Mouse (Mus musculus) forebrain, postnatal 0 days (tissue): ENCODE measurements around the gene 1700022I11Rik. TPM values are rescaled to one million over a fixed set of nuclear protein-coding genes. Genes with fewer than 3 reads are reported as not detected.
A peak's percentile ranks its signal among the peaks of the same experiment; 100 is the strongest.

Source experiments
- ATAC-seq: fragments of 200-750 bp; cut with Nextera tagmentation; 2 replicates; pipeline ENCODE4 v1.8.0; 2017; ENCODE audit warnings: mild to moderate bottlenecking, moderate library complexity
- DNase-seq: peaks from one replicate; pipeline ENCODE4 v3.0.0-alpha.2; 2015
- H3K27ac ChIP-seq: fragments of 300-500 bp; sonication (generic); 2 replicates; pipeline ENCODE4 v1.5.1; 2014; ENCODE audit warnings: low read depth, mild to moderate bottlenecking, antibody characterized with exemption, low read length, moderate library complexity, mixed read lengths
- H3K27me3 ChIP-seq: fragments of 300-500 bp; sonication (generic); 2 replicates; pipeline ENCODE4 v1.6.1; 2014; ENCODE audit warnings: mild to moderate bottlenecking, low read length, mixed read lengths; ENCODE audit not compliant: insufficient read depth
- H3K36me3 ChIP-seq: fragments of 300-500 bp; sonication (generic); 2 replicates; pipeline ENCODE4 v1.6.1; 2014; ENCODE audit warnings: mild to moderate bottlenecking, moderate library complexity; ENCODE audit not compliant: insufficient read depth
- H3K4me1 ChIP-seq: fragments of 300-500 bp; sonication (generic); 2 replicates; pipeline ENCODE4 v1.6.1; 2014; ENCODE audit warnings: antibody characterized with exemption; ENCODE audit not compliant: insufficient read depth
- H3K4me2 ChIP-seq: fragments of 300-500 bp; sonication (generic); 2 replicates; pipeline ENCODE4 v1.6.1; 2014; ENCODE audit warnings: low read depth, mild to moderate bottlenecking, moderate library complexity
- H3K4me3 ChIP-seq: fragments of 300-500 bp; sonication (generic); 2 replicates; pipeline ENCODE4 v1.5.1; 2014; ENCODE audit warnings: low read depth, low read length, mixed read lengths
- H3K9ac ChIP-seq: fragments of 300-500 bp; sonication (generic); 2 replicates; pipeline ENCODE4 v1.6.1; 2014; ENCODE audit warnings: mild to moderate bottlenecking
- H3K9me3 ChIP-seq: fragments of 300-500 bp; sonication (generic); 2 replicates; pipeline ENCODE4 v1.6.1; 2016; ENCODE audit warnings: low read length
- CTCF ChIP-seq: sonication (generic); IDR thresholded peaks from 2 replicates; pipeline ENCODE4 v1.5.1; 2016; ENCODE audit warnings: antibody characterized with exemption, control low read depth, low read depth
- WGBS: fragments of 180-500 bp; shearing (Covaris S2); extraction: QIAGEN DNeasy Blood & Tissue Kit; methylation state at CpG from one replicate; pipeline ENCODE4 v1.1.7; 2014; 5-methylcytosine and 5-hydroxymethylcytosine counted together
- polyA plus RNA-seq: library from polyadenylated mRNA; unstranded; fragments of >200 nt; fragmentation: Nextera tagmentation; extraction: Ambion mirVana; gene quantifications from 2 replicates; pipeline ENCODE4 v1.2.1, GENCODE M21; 2015
- total RNA-seq: library from RNA; depleted of rRNA; stranded (reverse); fragments of >200 nt; gene quantifications from 2 replicates; pipeline ENCODE4 v1.2.3, GENCODE M21; 2014

The 1700022I11Rik gene
- total and polyA plus RNA-seq, 2 experiments from 2014 or later: 0.63 TPM; not detected in 1

DNA sequence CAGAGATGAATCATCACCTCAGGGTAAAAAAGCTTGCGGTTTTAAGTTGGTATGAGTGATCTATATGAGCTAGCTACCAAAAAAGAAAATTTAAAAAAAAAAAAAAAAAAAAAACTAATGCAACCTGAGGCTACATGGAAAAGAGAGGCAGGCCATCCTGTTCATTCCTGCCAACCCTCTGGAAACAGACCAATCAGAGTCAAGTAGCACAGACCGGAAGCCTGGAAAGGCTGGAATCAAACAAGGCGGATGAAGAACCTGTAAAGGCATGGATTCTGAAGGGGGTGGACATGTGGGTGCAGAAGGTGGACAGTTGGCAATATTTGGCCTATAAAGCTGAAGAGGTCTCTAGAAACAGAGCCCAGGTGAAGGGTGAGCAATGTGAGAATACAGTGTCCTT is 24.0 kb upstream of the 1700022I11Rik start:
- H3K4me1 ChIP-seq: peaks cover 18% of the 10 kb centered on the region
- no peak overlapping the region for H3K4me2 ChIP-seq
- no peak overlapping the region for H3K27ac ChIP-seq
- H3K4me3 ChIP-seq: no peak overlapping the region
- TF ChIP-seq CTCF: no peak
- H3K27me3 ChIP-seq: no peaks in the 10 kb centered on the region
- peaks cover 9% of the 10 kb centered on the region for H3K36me3 ChIP-seq
- WGBS: 76% methylated on average over 3 of the region's 3 CpGs
- no peak overlapping the region for H3K9ac ChIP-seq
- no peak for ATAC-seq
- DNase-seq: no peak
- H3K9me3 ChIP-seq: no peaks in the 10 kb centered on the region

DNA sequence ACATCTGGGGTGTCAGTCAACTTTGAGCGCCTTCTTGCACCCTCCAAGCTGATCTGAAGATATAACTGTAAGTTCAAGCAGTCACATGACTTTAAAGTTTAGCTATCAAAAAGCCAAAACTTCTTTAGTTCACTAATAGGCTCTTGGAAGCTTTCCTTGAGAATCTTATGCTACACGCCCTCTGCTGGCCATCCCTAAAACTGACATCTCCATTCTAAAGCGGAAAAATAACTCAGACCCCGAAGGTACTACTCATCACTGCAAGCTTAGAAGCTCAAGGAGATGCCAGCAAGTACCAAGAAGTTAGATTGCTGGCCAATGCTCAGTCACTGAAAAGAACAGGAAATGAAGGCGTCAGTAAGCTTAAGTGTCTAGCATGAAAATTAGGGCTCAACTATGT is 23.5 kb upstream of the 1700022I11Rik start:
- no peaks in the 10 kb centered on the region for H3K27me3 ChIP-seq
- 4% methylated on average over 5 of the region's 5 CpGs for WGBS
- no peak for ATAC-seq
- no peaks in the 10 kb centered on the region for H3K9me3 ChIP-seq
- peaks cover 18% of the 10 kb centered on the region for H3K4me1 ChIP-seq
- 0 out of 2 replicates have a peak, but pooled peaks cover 5% of the 10 kb centered on the region for H3K36me3 ChIP-seq
- 0 out of 2 replicates have a peak overlapping the region, but pooled peaks have one; percentile 39 for H3K9ac ChIP-seq
- TF ChIP-seq CTCF: peak; percentile 87
- H3K4me2 ChIP-seq: peak overlapping the region; percentile 41
- H3K27ac ChIP-seq: peak overlapping the region; percentile 90
- H3K4me3 ChIP-seq: no peak overlapping the region
- peak; percentile 91 for DNase-seq

DNA sequence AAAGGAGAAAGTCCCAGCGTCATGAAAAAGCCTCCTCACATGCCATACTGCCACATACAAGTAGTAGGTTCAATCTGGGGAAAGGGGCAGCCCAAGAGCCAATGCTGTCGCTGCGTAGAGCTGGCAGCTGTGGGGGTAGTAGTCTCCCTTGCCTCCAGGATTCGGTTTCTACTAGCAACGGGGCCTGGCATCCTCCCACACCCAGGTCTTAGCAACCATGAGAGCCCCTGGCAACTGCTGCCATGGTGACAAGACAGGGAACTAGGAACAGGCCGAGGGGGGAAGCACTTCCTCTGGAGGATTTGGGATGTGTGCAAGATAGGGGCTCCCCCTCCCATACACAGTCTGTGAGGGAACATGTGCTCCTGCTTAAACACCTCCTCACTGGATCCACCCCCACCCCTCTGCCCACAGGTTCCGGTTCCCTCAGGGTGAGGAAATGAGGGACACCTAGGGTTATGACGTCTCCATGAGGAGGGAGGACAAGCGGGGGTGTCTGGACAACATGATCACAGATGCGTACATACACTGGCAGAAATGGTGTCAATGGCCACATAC is 22.6 kb upstream of the 1700022I11Rik start:
- no peaks in the 10 kb centered on the region for H3K27me3 ChIP-seq
- peaks cover 18% of the 10 kb centered on the region for H3K4me1 ChIP-seq
- TF ChIP-seq CTCF: no peak
- H3K9ac ChIP-seq: peak overlapping the region; percentile 39
- peak overlapping the region; percentile 41 for H3K4me2 ChIP-seq
- WGBS: 14% methylated on average over 10 of the region's 10 CpGs
- no peak overlapping the region for H3K4me3 ChIP-seq
- DNase-seq (peak; percentile 97), ATAC-seq (peak; percentile 63)
- H3K27ac ChIP-seq: peak overlapping the region; percentile 90
- H3K36me3 ChIP-seq: 0 out of 2 replicates have a peak, but pooled peaks cover 1% of the 10 kb centered on the region
- no peaks in the 10 kb centered on the region for H3K9me3 ChIP-seq

DNA sequence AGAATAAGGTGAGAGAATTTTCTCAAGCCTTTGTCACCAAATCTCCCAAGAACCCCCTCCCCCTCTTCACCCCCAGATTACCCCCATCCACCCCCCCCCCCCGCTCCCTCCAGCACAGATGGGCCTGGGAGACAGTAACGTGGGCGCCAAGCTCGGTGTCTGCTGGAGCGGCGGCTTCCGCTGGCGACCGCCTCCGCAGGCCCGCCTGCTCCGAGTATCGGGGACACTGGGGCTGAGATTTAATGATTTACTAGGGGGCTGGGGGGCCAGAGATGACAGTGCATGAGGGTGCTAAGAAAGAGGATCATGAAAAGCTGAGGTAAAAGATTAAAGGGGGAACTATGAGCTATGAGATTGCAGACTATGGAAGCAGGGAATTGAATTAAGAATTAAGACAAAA is 20.9 kb upstream of the 1700022I11Rik start:
- peak overlapping the region; percentile 90 for H3K27ac ChIP-seq
- H3K4me1 ChIP-seq: peaks cover 32% of the 10 kb centered on the region
- no peak for TF ChIP-seq CTCF
- no peak overlapping the region for H3K9ac ChIP-seq
- DNase-seq (no peak), ATAC-seq (no peak)
- H3K4me3 ChIP-seq: no peak overlapping the region
- WGBS: 30% methylated on average over 13 of the region's 13 CpGs
- 0 out of 2 replicates have a peak overlapping the region, but pooled peaks have one; percentile 96 for H3K4me2 ChIP-seq
- H3K36me3 ChIP-seq: peaks cover 3% of the 10 kb centered on the region; the same call in 1 of the 2 replicates
- no peaks in the 10 kb centered on the region for H3K9me3 ChIP-seq
- no peaks in the 10 kb centered on the region for H3K27me3 ChIP-seq

DNA sequence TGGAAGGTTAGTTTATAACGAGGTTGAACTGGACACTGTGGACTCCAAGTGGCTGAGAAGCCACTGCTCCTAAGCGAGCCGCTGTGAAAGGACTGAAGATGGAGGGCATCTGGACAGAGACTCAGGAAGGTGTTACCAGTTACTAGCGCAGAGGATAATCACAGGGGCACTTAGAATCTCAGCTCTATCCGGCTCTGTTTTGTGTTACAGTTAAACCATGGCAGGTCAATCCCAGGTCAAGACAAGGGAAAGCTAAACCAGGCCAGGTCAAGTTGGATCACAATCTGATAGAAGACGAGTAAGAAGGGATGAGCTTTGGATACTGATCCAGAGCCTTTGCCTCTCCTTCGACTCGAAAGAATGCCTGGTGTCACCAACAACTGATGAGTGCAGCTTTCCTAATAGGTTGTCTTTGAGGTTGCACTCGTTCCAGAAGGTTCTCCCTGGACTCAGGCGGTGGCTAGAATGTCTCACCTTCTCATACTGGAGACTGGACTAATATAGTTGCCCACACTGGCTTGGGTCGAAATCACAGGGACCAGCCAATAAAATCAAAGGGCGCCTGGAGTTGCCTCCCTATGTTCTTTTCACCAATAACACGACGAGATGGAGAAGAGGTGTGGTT is 20.2 kb upstream of the 1700022I11Rik start:
- H3K27me3 ChIP-seq: no peaks in the 10 kb centered on the region
- DNase-seq: no peak
- peak overlapping the region; percentile 81 for H3K4me3 ChIP-seq
- TF ChIP-seq CTCF: no peak
- no peak for ATAC-seq
- peak overlapping the region; percentile 99 for H3K9ac ChIP-seq
- WGBS: 10% methylated on average over 14 of the region's 14 CpGs
- H3K4me1 ChIP-seq: peaks cover 33% of the 10 kb centered on the region
- H3K9me3 ChIP-seq: no peaks in the 10 kb centered on the region
- H3K27ac ChIP-seq: peak overlapping the region; percentile 90
- H3K4me2 ChIP-seq: peak overlapping the region; percentile 96
- H3K36me3 ChIP-seq: peaks cover 3% of the 10 kb centered on the region; the same call in 1 of the 2 replicates

DNA sequence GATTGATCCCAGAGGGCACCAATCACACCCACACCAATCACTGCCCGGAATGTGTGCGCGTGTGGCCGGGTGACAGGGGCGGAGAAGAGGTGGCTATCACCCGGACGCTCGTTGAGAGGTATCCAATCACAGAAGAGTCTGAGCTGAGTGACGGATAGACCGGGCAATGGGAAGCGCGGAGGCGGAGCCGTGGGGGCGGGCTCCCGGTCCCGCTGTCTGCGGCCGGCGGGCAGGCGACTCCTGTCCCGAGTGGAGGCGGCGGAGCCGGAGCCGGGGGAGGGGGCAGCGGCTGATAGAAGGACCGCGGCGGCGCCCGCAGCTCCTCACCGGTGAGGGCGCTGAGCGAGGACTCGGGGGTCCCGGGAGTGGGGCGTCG is 19.7 kb upstream of the 1700022I11Rik start, which contains the start of gene Dnajb5:
Gene Dnajb5, plus strand, starts transcription at position 139 of the 376 bp plus-strand sequence.
- H3K27ac ChIP-seq: peak within 1 kb of the TSS; percentile 98
- H3K9me3 ChIP-seq: no peaks in the 10 kb centered on the region
- H3K27me3 ChIP-seq: no peaks in the 10 kb centered on the region
- TF ChIP-seq CTCF: no peak
- peak within 1 kb of the TSS; percentile 96 for H3K4me2 ChIP-seq
- WGBS: 1% methylated on average over 38 of the region's 39 CpGs
- H3K9ac ChIP-seq: peak within 1 kb of the TSS; percentile 99
- H3K36me3 ChIP-seq: peaks cover 7% of the 10 kb centered on the region
- DNase-seq (peak; percentile 98), ATAC-seq (peak; percentile 92)
- H3K4me3 ChIP-seq: peak within 1 kb of the TSS; percentile 81
- peaks cover 36% of the 10 kb centered on the region for H3K4me1 ChIP-seq

DNA sequence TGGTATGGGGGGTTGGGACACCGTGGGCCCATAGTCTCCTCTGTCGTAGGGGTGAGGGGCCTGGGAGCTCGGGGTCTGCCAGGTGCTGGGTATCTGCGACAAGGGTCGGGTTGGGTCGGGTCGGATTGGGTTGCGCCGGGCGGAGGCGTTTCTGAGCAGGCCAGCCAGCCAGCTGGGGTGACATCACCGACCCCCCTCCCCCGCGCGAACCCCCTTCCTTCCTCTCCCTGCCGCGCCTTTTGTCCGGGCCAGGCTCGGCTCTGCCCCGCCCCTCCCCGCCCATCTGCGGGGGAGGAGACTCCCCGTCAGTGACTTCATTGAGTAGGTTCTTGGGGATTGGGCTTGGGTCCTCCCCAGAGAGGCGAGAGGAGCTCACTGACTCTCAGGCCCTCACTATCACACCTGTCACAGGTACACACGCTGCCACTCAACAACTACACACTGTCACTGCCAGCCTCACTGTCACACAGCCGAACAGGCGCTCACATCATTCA is 19.3 kb upstream of the 1700022I11Rik start:
- peaks cover 12% of the 10 kb centered on the region for H3K36me3 ChIP-seq
- peak overlapping the region; percentile 96 for H3K4me2 ChIP-seq
- 1% methylated on average over 13 of the region's 27 CpGs for WGBS
- ATAC-seq: peak; percentile 50
- no peak for TF ChIP-seq CTCF
- DNase-seq: peak; percentile 93
- no peaks in the 10 kb centered on the region for H3K27me3 ChIP-seq
- H3K4me3 ChIP-seq: peak overlapping the region; percentile 81
- peaks cover 39% of the 10 kb centered on the region for H3K4me1 ChIP-seq
- H3K27ac ChIP-seq: peak overlapping the region; percentile 98
- peak overlapping the region; percentile 99 for H3K9ac ChIP-seq
- no peaks in the 10 kb centered on the region for H3K9me3 ChIP-seq
